Mouse (Mus musculus) myocyte (in vitro differentiated cells): ENCODE measurements around the gene Map3k12.

ENCODE experiments used
- E2F4 ChIP-seq: IDR thresholded peaks from one replicate; pipeline ENCODE4 v1.6.1; 2011; ENCODE audit warnings: mild to moderate bottlenecking, control low read depth, moderate library complexity; ENCODE audit not compliant: insufficient read depth
- MYOD1 ChIP-seq, 3 experiments: IDR thresholded peaks; one replicate each; pipeline ENCODE4 v1.6.1; 2011; ENCODE audit warnings: control low read depth in 2 of 3, low read depth in 2 of 3, mild to moderate bottlenecking in 2 of 3, moderate library complexity in 1 of 3; ENCODE audit not compliant: insufficient read length in 2 of 3, control insufficient read depth in 1 of 3
- MYOG ChIP-seq, 3 experiments: IDR thresholded peaks; one replicate each; pipeline ENCODE4 v1.6.1; 2011; ENCODE audit warnings: control low read depth in 2 of 3, low read depth in 2 of 3, mild to moderate bottlenecking in 2 of 3; ENCODE audit not compliant: insufficient read length in 2 of 3, control insufficient read depth in 1 of 3, insufficient read depth in 1 of 3
- POLR2A ChIP-seq: IDR thresholded peaks from one replicate; pipeline ENCODE4 v1.6.1; 2011; ENCODE audit warnings: low read depth, mild to moderate bottlenecking, control low read depth, moderate library complexity; ENCODE audit not compliant: insufficient read length
- POLR2AphosphoS2 ChIP-seq: IDR thresholded peaks from one replicate; pipeline ENCODE4 v1.6.1; 2011; ENCODE audit warnings: low read depth, control low read depth; ENCODE audit not compliant: insufficient read length
- SRF ChIP-seq: IDR thresholded peaks from one replicate; pipeline ENCODE4 v1.6.1; 2011; ENCODE audit warnings: low read depth; ENCODE audit not compliant: control insufficient read depth, insufficient read length
- TCF12 ChIP-seq: IDR thresholded peaks from one replicate; pipeline ENCODE4 v1.6.1; 2011; ENCODE audit warnings: mild to moderate bottlenecking, control low read depth; ENCODE audit not compliant: poor library complexity, insufficient read depth, severe bottlenecking
- TCF3 ChIP-seq: IDR thresholded peaks from one replicate; pipeline ENCODE4 v1.6.1; 2011; ENCODE audit warnings: low read depth, control low read depth; ENCODE audit not compliant: insufficient read length
- USF1 ChIP-seq: IDR thresholded peaks from one replicate; pipeline ENCODE4 v1.6.1; 2011; ENCODE audit warnings: low read depth, mild to moderate bottlenecking, control low read depth, moderate library complexity

GRCm38 (mm10) chr15:102563681-102564080, 46.8 kb upstream of the Map3k12 start:
- no peak for TF ChIP-seq TCF12
- no peak for TF ChIP-seq POLR2A
- no peak for TF ChIP-seq POLR2AphosphoS2
- TF ChIP-seq USF1, result no peak
- no peak for TF ChIP-seq E2F4
- TF ChIP-seq TCF3, result no peak
- TF ChIP-seq SRF, result no peak
- TF ChIP-seq MYOD1 (IDR thresholded peaks at IDR 0.05; ENCODE audit: control insufficient read depth in 1 of 3, insufficient read length in 2 of 3, low read depth in 2 of 3), result no peak
- TF ChIP-seq MYOG (IDR thresholded peaks at IDR 0.05; ENCODE audit: control insufficient read depth in 1 of 3, insufficient read depth in 1 of 3, insufficient read length in 2 of 3, low read depth in 2 of 3), result no peak
